Mouse (Mus musculus) heart, embryonic 14.5 days (tissue): ENCODE results near the gene Ints6l. TPM values are rescaled to one million over a fixed set of nuclear protein-coding genes. Genes with fewer than 3 reads are reported as not detected.
"Not testable (repeated sequence)": the region's sequence is repeated elsewhere in the genome, so short reads cannot be mapped to it uniquely, and the experiment has no call there.

Source experiments
- ATAC-seq: fragments of 200-750 bp; cut with Nextera tagmentation; 2 replicates; pipeline ENCODE4 v1.8.0; 2017; ENCODE audit warnings: low read depth, moderate TSS enrichment; ENCODE audit not compliant: insufficient number of reproducible peaks, insufficient read depth, low FRiP score
- H3K27ac ChIP-seq, 2 experiments: fragments of 200-500 bp in 1 of 2; fragments of 300-500 bp in 1 of 2; sonication (generic) in 1 of 2; replicated peaks in 1 of 2; 2 replicates each; pipeline ENCODE4 v1.5.1; 2012 to 2014; ENCODE audit warnings: low read depth in 2 of 2, low read length in 2 of 2, control low read depth in 1 of 2, mild to moderate bottlenecking in 1 of 2, mixed read lengths in 1 of 2; ENCODE audit not compliant: control insufficient read depth in 1 of 2, insufficient read depth in 1 of 2
- H3K27me3 ChIP-seq: fragments of 300-500 bp; sonication (generic); 2 replicates; pipeline ENCODE4 v1.6.1; 2014; ENCODE audit warnings: mild to moderate bottlenecking, low read length, control low read depth; ENCODE audit not compliant: control insufficient read depth, insufficient read depth
- H3K36me3 ChIP-seq: fragments of 300-500 bp; sonication (generic); 2 replicates; pipeline ENCODE4 v1.6.1; 2014; ENCODE audit warnings: mild to moderate bottlenecking, control low read depth, low read length, mixed read lengths; ENCODE audit not compliant: control insufficient read depth, insufficient read depth
- H3K4me1 ChIP-seq, 2 experiments: fragments of 200-500 bp in 1 of 2; fragments of 300-500 bp in 1 of 2; sonication (generic) in 1 of 2; 2 replicates each; pipeline ENCODE4 v1.6.1; 2012 to 2014; ENCODE audit warnings: low read length in 2 of 2, control low read depth in 1 of 2, mixed read lengths in 1 of 2; ENCODE audit not compliant: control insufficient read depth in 2 of 2, insufficient read depth in 2 of 2
- H3K4me2 ChIP-seq: fragments of 300-500 bp; sonication (generic); 2 replicates; pipeline ENCODE4 v1.6.1; 2014; ENCODE audit warnings: mild to moderate bottlenecking, low read length
- H3K4me3 ChIP-seq, 2 experiments: fragments of 200-500 bp in 1 of 2; fragments of 300-500 bp in 1 of 2; sonication (generic) in 1 of 2; 2 replicates each; pipeline ENCODE4 v1.5.1; 2012 to 2014; ENCODE audit warnings: low read length in 2 of 2, mild to moderate bottlenecking in 2 of 2, control low read depth in 1 of 2, low read depth in 1 of 2, moderate library complexity in 1 of 2; ENCODE audit not compliant: control insufficient read depth in 1 of 2, insufficient read depth in 1 of 2
- H3K9ac ChIP-seq: fragments of 300-500 bp; sonication (generic); 2 replicates; pipeline ENCODE4 v1.6.1; 2014; ENCODE audit warnings: mild to moderate bottlenecking, low read length
- H3K9me3 ChIP-seq: fragments of 300-500 bp; sonication (generic); 2 replicates; pipeline ENCODE4 v1.6.1; 2016; ENCODE audit warnings: low read length, control low read depth; ENCODE audit not compliant: control insufficient read depth
- WGBS: fragments of 180-500 bp; shearing (Covaris S2); extraction: QIAGEN DNeasy Blood & Tissue Kit; methylation state at CpG from one replicate; pipeline ENCODE4 v1.1.7; 2014; 5-methylcytosine and 5-hydroxymethylcytosine counted together
- polyA plus RNA-seq: library from polyadenylated mRNA; unstranded; fragments of >200 nt; fragmentation: Nextera tagmentation; extraction: Ambion mirVana; gene quantifications from 2 replicates; pipeline ENCODE4 v1.2.1, GENCODE M21; 2014

Gene Ints6l
- polyA plus RNA-seq, 1 experiment from 2014 or later: 17.9 TPM

DNA sequence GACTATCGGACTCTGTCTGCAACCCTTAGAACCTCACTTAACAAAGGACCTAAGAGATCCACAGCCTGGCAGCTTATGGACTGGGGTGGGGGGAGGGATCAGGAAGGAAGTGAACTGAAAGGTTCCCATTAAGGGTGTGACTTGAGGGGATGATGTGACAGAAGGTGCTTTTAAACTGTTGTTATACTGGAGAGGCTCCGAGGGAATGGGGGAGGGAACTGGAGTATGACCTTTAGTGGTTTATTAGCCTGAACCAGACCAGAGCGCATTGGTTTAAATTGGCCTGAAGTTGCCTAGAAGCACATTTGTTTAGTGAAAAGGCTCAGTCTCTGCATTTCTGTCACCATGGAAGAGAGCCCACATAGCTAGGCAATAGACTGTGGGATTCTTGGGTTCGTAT lies 13.0 kb downstream of the Ints6l start:
- H3K9me3 ChIP-seq: no peaks in the 10 kb centered on the region
- 65% methylated on average over 4 of the region's 4 CpGs for WGBS
- ATAC-seq: no peak
- H3K27me3 ChIP-seq: no peaks in the 10 kb centered on the region
- peaks cover 4% of the 10 kb centered on the region; the same call in 1 of the 2 replicates for H3K36me3 ChIP-seq
- no peak overlapping the region for H3K9ac ChIP-seq
- peaks cover 2 to 8% of the 10 kb centered on the region in 2 experiments; a peak in 3 of 4 replicates for H3K4me1 ChIP-seq
- no peak overlapping the region for H3K4me2 ChIP-seq
- H3K27ac ChIP-seq: no peak overlapping the region
- H3K4me3 ChIP-seq: no peak overlapping the region

DNA sequence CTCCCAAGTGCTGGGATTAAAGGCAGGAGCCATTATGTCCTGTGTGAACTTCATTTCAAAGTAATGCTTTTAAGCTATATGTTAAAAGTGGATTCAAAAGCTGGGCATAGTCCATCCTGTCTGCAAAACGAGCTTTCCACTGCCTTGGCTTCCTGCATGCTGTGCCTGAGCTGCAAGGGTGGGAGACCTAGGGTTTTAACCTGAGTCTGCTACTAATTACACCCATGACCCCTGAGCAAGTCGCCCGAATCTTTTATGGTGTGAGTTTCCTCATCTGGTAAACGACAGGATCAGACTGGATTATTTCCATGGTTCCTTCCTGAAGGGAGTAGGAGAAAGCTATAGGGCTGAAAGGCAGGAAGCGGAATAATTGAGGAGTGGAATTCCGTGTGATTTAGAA lies 13.8 kb downstream of the Ints6l start:
- H3K27ac ChIP-seq: no peak overlapping the region

DNA sequence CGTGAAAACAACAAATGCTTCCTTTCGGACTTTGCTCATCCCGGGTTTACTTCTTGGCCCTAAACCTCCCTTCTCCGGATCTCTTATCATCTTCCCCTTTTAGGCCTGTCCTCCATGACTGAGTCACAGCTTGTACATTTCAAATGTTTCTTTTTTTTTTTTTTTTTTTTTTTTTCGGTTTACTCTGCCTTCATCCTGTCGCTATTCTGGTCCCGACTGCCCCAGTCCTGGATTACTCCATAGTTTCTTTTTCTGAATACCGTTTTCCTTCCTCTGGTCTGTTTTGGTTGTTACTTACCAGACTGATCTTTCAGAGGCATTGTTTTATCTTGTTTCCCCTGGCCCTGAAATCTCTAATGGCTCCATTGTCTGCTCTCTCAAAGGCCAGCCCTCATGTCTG lies 19.4 kb downstream of the Ints6l start:
- H3K4me1 ChIP-seq: peaks cover 2 to 3% of the 10 kb centered on the region in 2 experiments; a peak in 3 of 4 replicates
- no peaks in the 10 kb centered on the region for H3K36me3 ChIP-seq
- no peak overlapping the region for H3K9ac ChIP-seq
- peak; percentile 50; the same call in 1 of the 2 replicates for ATAC-seq
- 47% methylated on average over 8 of the region's 8 CpGs for WGBS
- no peaks in the 10 kb centered on the region for H3K9me3 ChIP-seq
- no peaks in the 10 kb centered on the region for H3K27me3 ChIP-seq
- peak overlapping the region in 1 of 2 experiments; percentile 28; a peak in 2 of 4 replicates for H3K27ac ChIP-seq
- H3K4me3 ChIP-seq: no peak overlapping the region
- H3K4me2 ChIP-seq: no peak overlapping the region

More for the DNA sequence above, 13.8 kb downstream of the Ints6l start:
- 56% methylated on average over 6 of the region's 6 CpGs for WGBS
- H3K4me2 ChIP-seq: no peak overlapping the region
- H3K4me1 ChIP-seq: peaks cover 2 to 8% of the 10 kb centered on the region in 2 experiments; a peak in 3 of 4 replicates
- no peaks in the 10 kb centered on the region for H3K9me3 ChIP-seq
- H3K36me3 ChIP-seq: peaks cover 4% of the 10 kb centered on the region; the same call in 1 of the 2 replicates
- H3K27me3 ChIP-seq: no peaks in the 10 kb centered on the region
- no peak overlapping the region for H3K4me3 ChIP-seq
- H3K9ac ChIP-seq: no peak overlapping the region
- ATAC-seq: no peak

DNA sequence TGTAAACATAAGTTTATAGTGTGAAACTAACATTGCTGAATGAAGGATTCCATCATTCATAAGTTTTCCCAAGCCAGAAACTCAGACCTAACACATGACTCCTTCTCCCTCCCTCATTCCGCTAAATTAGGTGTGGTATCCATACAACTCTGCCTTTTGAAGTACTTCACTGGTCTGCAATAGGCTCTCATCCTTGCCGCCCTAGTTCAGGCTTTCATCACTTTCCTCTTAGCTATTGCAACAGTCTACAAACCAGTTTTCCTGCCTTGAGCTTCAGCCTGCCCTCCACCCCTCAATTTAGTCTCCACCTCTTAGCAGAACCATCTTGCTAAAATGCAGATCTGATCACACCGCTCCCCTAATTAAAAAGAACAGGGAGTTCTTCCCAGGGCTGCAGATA lies 22.9 kb downstream of the Ints6l start:
- Histone ChIP-seq H3K4me3 (no peak overlapping the region), H3K4me1 (no peaks in the 10 kb centered on the region), H3K27me3 (no peaks in the 10 kb centered on the region), H3K9me3 (no peaks in the 10 kb centered on the region), H3K27ac (no peak overlapping the region), H3K4me2 (no peak overlapping the region), H3K9ac (no peak overlapping the region), H3K36me3 (peaks cover 14% of the 10 kb centered on the region)
- 58% methylated on average over 3 of the region's 3 CpGs for WGBS
- ATAC-seq: no peak

DNA sequence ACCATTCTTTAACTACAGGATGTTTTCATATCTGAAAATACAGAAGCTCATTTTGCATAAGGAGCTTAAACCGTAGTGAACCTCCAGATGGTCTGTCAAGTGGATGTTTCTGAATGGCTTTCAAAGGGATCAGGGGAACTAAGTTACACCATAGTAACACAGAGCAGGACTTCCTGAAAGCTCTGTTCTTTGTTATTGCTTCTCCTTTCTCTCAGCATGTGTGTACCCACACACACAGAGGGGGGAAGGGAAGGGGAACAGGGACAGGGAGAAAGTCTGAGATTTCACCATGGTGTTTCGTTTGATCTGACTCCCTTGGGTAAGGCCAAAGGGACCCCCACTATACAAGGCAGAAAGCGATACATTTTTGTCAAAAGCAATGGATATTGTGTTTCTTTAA lies 27.2 kb downstream of the Ints6l start:
- Histone ChIP-seq H3K4me3 (no peak overlapping the region), H3K4me1 (no peaks in the 10 kb centered on the region), H3K36me3 (peaks cover 20% of the 10 kb centered on the region), H3K9ac (no peak overlapping the region), H3K9me3 (no peaks in the 10 kb centered on the region), H3K27ac (no peak overlapping the region), H3K4me2 (no peak overlapping the region), H3K27me3 (no peaks in the 10 kb centered on the region)
- WGBS: 57% methylated on average over 3 of the region's 3 CpGs
- ATAC-seq: no peak

DNA sequence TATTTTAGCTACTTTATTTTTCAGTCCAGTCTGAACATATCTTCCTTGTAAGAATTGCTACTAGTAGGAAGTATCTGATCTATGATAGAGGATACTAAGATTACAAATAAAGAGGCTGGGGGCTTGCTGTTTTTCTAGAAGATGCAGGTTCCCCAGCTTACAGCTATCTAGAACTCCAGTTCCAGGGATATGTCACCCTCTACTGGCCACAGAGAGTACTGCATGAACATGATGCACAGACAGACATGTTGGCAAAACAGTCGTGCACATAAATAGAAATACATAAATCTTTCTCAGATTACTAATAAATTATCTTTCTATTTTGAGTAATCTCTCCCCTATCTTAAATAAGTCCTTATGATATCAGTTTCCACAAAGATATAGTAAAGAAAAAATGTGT lies 35.1 kb downstream of the Ints6l start:
- H3K27me3 ChIP-seq: no peaks in the 10 kb centered on the region
- H3K36me3 ChIP-seq: peaks cover 19% of the 10 kb centered on the region; the same call in 1 of the 2 replicates
- no peak overlapping the region for H3K4me3 ChIP-seq
- H3K27ac ChIP-seq: no peak overlapping the region
- 28% methylated on average over 1 of the region's 1 CpGs for WGBS
- H3K9me3 ChIP-seq: no peaks in the 10 kb centered on the region
- no peak overlapping the region for H3K4me2 ChIP-seq
- no peak for ATAC-seq
- H3K9ac ChIP-seq: no peak overlapping the region
- H3K4me1 ChIP-seq: no peaks in the 10 kb centered on the region

DNA sequence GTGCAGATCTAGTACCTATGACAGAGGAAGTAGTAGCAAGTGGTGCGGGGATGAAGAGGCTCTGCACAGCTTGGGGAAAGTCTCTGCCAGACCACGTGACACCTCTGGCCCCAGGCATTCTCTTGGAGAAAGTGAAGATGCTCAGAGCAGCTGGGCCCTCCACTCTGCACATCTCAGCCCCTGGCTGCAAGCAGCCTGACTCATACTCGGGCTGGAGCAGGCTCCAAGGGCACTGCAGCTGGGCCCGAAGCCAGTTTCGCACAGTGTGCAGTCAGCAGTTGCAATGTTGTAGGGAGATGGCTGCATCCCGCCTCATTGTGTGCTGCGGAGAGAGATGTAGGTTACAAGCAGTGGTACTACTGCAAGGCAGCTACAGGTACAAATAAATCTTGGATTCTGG lies 42.6 kb downstream of the Ints6l start:
- Histone ChIP-seq H3K4me1 (no peaks in the 10 kb centered on the region), H3K9me3 (no peaks in the 10 kb centered on the region), H3K9ac (no peak overlapping the region), H3K27ac (no peak overlapping the region), H3K27me3 (no peaks in the 10 kb centered on the region), H3K36me3 (peaks cover 25% of the 10 kb centered on the region), H3K4me3 (no peak overlapping the region), H3K4me2 (no peak overlapping the region)
- no peak for ATAC-seq
- WGBS: 75% methylated on average over 7 of the region's 7 CpGs

DNA sequence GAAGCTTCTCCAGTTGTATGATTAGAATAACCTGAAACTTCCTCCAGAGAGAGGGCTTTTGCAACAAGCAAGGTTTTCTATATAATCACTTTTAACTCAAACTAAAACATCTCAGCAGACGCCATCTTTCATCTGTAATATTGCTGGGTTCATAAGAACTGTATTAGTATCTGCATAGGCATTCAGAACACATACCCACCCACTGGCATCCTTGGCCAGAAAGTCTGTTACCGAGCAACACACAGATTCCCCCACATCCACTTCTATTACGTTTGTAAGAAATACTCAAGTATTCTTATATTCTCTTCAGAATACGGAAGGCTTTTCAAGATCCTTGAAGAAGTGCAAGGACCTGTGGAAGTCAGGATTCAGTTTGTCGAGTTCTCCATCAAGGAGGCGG lies 69.8 kb downstream of the Ints6l start, which contains the start of gene Gm10477:
Gene Gm10477, plus strand, starts transcription at position 301 of the 400 bp plus-strand sequence.
- not testable (repeated sequence) for ATAC-seq, H3K9ac ChIP-seq, H3K27me3 ChIP-seq, H3K4me2 ChIP-seq, H3K36me3 ChIP-seq, H3K4me1 ChIP-seq, H3K27ac ChIP-seq, H3K4me3 ChIP-seq, H3K9me3 ChIP-seq
- WGBS: 73% methylated on average over 6 of the region's 6 CpGs
